Mouse (Mus musculus): ENCODE results near the gene Fam129b.

The Fam129b gene

DNA sequence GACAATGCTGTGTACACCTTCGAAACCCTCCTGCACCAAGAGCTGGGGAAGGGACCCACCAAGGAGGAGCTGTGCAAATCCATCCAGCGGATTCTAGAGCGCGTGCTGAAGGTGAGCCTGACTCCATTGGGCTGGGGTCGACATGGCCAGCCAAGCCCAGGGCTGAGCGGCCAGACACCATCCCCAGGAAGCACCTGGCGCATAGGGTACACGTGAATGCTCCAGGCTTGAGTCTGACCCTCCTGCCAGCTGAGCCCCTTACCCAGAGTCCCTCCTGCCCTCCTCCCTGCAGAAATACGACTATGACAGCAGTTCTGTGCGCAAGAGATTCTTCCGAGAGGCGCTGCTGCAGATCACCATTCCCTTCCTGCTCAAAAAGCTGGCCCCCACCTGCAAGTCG is 46.6 kb downstream of the Fam129b start:
- DNase-seq (ENCODE audit: low read depth in 2 of 2, low spot score in 2 of 2), result no peak

DNA sequence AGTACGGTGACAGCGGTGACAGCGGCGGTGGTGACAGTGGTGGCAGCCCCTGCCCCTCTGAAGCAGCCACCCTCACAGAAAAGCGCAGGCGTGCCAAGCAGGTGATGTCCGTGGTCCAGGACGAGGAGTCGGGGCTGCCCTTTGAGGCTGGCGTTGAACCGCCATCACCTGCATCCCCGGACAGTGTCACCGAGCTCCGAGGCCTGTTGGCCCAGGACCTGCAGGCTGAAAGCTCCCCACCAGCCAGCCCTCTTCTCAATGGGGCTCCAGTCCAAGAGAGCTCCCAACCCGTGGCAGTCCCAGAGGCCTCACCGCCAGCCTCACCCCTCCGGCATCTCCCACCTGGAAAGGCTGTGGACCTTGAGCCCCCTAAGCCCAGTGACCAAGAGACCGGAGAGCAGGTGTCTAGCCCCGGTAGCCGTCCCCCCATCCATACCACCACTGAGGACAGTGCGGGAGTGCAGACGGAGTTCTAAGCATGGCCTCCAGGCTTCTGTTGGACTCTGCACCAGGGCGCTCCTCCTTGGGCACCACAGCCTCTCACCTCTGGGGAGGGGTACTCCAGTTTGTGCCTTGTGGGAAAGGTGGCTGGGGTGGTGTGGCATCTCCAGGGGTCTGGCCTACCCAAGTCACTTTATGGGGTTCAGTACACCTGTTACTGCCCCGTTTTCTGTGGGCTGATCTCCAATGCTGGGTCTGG is 47.8 kb downstream of the Fam129b start:
- no peak for DNase-seq (ENCODE audit: low read depth in 2 of 2, low spot score in 2 of 2)

DNA sequence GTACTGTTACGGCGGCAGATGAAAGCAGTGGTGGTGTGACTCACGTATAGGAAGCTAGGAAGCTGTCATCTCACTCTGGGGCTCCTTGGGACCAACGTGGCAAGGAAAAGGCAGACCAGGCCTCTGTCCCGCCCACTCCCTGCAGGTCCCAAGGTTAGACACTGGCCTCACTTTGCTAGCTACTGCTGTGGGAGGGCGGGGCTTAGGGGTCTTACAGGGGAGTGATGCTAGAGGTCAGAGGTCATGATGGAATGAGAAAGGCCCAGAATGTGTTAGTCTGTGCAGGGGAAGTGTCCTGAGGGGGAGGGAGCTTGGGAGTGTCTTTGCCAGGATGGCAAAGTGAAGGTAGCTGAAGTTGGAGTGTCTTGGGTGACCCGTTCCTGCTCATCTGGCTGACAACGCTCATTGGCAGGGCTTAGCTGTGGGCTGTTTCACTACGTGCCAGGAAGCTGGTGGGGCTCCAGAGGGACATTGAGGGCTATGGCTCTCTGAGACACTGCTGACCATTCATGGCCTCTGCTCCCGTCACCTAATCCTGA is 48.5 kb downstream of the Fam129b start:
- DNase-seq (ENCODE audit: low read depth in 2 of 2, low spot score in 2 of 2), result no peak

DNA sequence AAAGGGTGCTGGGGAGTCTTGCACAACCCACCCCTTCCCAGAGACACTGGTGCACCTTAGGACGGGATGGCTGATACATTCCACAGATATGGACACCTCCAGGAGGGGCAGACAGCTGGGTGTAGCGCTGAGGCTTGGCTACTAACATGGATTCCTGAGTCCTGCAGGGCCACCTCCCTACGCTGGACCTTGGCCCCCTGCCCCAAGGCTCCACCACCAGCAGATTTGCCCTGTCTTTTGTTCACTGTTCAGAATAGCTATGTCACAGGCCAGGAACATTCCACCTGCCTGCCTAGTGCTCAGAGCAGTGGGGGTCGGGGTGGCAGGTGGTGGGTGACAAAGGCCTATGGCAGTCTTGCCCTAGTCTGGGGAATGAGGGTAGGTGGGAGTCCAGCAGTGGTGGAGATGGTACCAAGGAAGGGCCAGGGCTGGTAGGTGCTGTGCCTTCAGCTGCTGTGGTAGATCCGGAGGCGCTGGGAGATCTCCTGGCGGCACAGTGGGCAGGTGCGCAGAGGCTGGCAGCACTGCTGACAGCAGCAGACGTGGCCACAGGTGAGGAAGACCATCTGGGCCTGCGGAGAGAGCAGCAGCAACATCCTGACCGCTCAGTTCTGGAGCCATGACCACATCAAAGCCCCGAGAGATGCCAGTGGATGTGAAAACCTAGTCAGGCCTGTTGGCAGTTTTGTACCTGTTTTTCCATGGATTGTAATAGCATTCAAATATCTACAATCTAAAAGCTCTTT is 50.6 kb downstream of the Fam129b start:
- no peak for DNase-seq (ENCODE audit: low read depth in 2 of 2, low spot score in 2 of 2)

DNA sequence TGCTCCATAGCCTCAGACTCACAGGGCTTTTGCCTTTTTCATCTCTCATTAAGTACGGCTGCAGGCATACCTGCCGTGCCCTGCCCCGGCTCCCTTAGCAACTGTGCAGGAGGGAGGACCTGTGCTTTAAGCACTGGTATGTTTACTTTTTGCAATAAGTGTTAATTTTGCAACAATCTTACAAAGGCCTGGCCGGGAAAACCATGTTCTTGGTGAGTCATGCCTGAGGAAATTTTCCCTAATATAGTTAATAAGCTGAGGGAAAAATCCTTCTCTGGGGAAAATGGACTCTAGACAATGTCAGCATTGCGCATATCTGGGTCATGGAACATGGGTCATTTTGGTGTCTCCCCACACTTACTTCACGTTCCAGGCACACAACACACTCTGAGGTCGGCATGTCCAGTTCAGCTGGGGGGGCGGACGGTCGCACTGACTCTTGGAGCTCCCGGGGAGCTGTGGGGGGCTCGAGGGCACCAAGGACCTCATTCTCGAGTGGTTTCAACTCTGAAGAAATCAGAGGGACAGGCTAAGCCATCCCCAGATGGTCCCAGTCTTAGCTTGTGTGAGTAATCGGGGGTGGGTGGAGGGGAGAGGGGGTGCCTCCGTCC is 51.8 kb downstream of the Fam129b start:
- no peak for DNase-seq (ENCODE audit: low read depth in 2 of 2, low spot score in 2 of 2)

DNA sequence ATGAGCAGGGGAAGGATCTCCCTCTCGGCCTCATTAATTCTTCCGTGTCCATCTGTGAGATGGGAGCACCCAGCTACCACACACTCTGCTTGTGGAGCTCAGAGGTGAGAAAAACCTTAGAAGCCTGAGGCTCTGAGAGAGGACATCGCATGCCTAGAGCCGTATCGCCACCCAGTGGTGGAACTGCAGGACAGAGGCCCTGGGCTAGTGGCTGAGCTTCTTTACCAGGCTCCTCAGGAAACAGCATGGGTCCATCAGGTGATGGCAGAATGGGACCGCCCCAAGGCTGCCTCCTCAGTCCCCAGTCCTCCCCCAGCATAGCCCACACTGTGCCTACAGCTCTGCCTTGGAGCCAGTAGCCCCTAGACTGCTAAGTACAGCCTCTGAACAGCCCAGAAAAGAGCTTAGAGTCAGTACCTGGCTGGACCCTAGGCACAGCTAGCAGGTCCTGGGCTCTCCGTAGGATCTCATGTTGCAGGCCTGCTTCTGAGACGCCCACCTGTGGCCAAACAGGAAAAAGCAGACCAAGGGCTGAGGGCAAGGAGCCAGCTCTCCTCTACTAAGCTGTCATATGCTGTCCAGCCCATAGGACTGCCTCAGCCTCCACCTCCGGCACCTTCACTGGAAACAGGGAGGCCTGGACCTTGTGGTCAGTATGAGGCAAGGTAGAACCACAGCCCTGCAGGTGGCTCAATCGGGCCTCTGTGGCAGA is 52.5 kb downstream of the Fam129b start:
- peak; percentile 16 to 32 for DNase-seq (ENCODE audit: low read depth in 2 of 2, low spot score in 2 of 2)

DNA sequence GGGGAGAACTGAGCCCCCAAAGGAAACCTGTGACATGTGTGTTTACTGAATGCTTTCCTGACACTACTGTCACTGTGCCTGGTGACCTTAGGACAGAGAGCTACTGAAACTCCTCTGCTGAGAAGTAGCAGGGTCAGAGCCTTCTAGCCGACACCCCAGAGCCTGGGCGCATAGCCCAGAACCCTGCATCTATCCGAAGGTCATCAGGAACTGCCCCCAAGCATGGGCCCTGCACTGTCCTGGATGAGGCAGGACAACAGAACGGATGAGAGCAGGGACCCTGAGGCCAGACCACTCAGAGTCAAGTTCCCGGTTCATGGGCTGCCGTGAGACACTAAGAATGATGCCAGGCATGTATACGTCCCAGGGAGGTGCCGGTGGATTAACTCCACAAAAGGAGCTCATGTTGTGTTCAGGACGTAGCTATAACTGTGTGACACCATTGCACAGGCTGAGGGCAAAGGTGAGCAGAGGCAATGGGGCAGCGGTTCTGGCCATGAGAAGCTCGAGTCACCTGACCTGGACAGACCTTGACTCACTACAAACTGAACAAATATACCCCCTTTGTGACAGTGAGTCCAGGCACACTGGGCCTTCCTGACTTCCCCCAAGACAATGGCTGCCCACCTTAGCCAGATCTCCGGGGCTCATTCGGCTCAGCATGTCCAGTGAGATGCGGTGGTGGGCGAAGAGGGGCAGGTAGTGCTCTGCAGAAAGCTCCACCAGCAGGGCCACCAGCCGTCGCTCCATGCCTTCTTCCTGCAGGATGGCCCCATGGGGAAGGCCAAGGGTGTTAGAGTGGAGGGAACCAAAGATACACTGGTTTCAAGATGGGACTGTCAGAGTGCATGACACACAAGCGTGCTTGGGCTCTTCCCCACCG is 53.3 kb downstream of the Fam129b start:
- DNase-seq (ENCODE audit: low read depth in 2 of 2, low spot score in 2 of 2), result no peak

DNA sequence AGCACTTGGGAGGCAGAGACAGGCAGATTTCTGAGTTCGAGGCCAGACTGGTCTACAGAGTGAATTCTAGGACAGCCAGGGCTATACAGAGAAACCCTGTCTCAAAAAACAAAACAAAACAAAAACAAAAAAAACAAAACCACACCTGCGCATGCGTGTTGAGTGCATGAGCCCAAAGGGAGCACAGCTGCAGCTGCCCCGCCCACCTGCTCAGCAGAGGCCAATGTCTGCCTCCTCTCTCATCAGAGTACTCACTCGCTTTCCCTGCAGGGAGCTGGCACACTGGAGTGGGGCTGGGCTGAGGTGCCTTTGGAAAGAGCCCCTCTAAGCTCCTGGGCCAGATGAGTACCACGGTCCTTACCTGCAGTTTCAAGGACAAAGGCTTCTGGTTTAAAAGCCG is 55.8 kb downstream of the Fam129b start:
- no peak for DNase-seq (ENCODE audit: low read depth in 2 of 2, low spot score in 2 of 2)

DNA sequence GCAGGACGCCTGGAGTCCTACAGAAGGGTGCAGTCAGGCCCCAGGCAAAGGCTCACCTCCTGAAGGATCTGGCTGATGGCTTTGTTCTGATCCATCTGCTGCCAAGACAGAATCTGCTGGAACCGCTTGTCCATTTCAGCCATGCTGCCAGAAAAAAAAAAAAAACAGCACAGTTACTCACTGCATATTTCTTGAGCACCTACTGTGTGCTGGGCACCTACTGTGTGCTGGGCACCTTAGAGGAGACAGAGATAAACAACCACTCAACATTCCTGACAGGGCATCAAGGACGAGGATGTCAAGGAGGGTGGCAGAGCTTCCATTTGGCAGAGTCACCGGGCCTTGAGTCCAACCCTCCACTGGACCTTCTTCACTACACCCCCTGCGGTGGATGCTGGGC is 62.8 kb downstream of the Fam129b start:
- no peak for DNase-seq (ENCODE audit: low read depth in 2 of 2, low spot score in 2 of 2)

DNA sequence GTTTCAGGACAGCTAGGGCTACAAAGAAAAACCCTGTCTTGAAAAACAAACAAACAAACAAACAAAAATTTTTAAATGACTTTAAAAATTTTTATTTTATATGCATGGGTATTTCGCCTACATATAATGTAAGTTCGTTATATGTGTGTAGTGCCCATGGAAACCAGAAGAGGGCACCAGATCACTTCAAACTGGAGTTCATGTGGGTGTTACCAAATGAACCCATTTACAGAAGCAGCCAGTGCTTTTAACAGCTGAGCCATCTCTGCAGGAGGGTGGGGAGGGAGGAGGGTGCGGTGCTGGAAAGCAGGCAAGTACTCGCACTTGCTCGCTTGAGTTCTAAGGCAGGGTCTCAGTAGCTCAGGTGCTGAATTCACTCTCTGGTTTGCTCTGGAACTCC is 63.5 kb downstream of the Fam129b start:
- DNase-seq (ENCODE audit: low read depth in 2 of 2, low spot score in 2 of 2), result peak; percentile 43 to 65

DNA sequence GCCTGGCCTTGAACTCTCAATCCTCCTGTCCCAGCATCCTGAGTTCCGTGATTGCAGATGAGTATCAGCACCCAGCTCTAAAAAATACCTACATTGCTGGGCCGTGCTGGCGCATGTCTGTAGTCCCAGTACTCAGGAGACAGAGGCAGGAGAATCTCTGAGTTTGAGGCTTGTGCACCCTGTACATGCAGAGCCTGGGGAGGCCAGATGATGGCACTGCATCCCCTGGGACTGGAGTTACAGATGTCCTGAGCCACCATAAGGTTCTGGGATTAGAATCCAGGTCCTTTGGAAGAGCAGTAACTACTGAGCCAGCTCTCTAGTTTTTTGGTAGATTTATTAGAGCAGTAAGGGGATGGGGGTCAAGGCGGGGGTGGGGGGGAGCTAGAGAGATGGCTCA is 64.6 kb downstream of the Fam129b start:
- DNase-seq (ENCODE audit: low read depth in 2 of 2, low spot score in 2 of 2), result no peak

DNA sequence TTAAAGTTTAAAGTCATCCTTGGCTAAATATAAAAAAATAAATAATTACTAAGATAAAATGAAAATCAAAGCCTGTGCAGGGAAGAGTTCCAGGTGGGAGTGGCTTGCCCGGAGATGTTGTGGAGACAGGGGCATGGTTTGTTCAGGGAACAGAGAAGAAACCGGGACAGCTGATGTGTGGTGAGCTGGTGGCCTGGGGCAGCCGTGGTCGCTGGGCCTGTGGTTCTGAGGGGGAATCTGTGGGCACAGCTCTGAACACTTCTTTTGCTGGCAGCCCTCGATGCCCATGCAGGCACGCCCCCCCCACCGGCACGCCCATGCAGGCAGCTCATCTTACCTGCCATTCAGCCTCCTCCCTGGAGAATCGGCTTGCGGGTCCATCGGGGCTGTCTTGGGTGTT is 71.5 kb downstream of the Fam129b start:
- DNase-seq (ENCODE audit: low read depth in 2 of 2, low spot score in 2 of 2), result no peak

DNA sequence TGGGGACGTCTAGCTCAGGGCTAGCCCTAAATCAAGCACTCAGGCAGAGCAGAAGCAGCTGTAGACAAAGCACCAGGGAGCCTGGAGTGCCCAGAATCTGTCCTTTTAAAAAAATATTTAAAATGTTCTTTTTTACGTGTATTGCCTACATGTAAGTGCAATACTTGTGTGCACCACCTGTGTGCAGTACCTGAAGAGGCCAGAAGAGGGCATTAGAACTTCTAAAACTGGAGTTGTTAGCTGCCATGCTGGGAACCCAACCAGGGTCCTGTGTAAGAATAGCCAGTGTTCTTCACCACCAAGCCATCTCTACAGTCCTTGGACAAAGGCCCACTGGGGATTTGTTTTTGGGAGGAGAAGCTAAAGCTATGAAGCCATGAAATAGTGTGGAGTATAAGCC is 78.7 kb downstream of the Fam129b start:
- DNase-seq (ENCODE audit: low read depth in 2 of 2, low spot score in 2 of 2), result no peak

DNA sequence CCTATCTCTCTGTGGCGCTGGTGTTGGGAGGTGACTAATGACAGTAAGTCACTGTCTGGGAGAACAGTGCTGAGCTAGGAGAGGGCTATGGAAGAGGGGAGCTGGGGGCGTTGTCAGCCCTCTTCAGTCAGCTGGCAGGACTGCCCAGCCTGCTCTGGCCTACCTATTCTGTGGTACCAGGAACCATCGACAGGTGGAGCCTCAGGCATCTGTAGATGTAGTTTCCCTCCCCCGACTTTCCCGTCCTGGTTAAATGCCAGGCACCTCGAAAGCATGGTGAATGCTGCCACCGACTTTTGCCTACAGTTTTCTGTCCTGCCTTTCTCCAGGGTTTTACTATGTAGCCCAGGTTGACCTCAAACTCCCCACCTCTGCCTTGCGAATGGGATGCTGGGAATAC is 81.4 kb downstream of the Fam129b start:
- DNase-seq (ENCODE audit: low read depth in 2 of 2, low spot score in 2 of 2), result no peak

DNA sequence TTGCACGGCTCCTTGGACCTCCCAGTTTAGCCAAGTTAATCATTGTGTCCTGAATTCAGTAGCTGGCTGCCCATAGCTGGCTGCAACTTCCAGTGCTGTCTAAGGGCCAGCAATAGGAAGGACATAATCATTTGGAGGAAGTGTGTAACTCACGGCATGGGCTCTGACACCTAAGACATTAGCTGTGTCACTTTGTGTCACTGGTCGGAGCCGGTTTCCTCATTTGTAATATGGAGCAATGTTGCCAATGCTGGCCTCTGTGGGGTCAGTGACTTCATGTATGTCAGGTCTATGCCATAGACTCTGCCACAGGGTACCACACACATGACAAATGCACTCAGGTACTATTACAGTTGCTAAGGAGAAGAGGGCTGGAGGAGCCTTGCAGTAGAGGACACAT is 84.4 kb downstream of the Fam129b start:
- DNase-seq (ENCODE audit: low read depth in 2 of 2, low spot score in 2 of 2), result no peak

DNA sequence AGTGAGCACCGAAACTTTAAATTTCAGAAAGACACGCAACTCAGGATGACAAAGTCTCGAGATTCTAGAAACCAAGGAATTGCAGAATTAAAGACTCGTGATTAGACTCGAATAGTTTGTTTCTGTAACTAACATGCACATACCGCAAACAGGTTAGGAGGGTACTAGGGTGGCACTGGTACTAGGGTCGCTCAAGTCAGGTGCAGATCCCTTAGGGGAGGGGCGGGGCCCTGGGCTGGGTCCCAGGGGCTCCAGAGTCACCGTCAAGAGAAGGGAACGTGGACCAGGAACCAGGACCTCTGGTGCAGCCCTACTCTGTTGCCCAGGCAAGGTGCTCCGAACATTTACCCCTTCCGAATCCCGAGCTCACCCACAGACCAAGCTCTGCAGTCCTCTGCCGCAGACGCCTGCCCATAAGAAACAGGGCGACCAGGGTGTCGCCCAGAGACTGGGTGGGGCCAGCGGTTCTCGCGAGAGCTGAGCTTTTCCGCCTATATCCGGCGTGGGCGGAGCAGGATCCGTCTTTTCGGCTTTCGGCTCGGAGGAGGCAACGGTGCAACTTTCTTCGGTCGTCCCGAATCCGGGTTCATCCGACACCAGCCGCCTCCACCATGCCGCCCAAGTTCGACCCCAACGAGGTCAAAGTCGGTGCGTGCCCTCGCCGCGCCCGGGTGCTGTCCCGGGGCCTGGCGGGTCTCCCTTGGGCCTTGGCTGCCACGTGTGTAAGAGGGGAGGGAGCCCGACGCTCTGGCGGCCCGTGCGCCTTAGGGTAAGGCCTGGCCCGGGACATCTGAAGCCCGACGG is 85.5 kb downstream of the Fam129b start, which contains the start of the genes Rpl12 and Lrsam1:
Gene Rpl12 (plus strand): TSS at position 368 of the 804 bp plus-strand sequence.
Gene Lrsam1 (minus strand): TSS at position 423 of the 804 bp plus-strand sequence.
- DNase-seq (ENCODE audit: low read depth in 2 of 2, low spot score in 2 of 2), result peak; percentile 93 to 96

DNA sequence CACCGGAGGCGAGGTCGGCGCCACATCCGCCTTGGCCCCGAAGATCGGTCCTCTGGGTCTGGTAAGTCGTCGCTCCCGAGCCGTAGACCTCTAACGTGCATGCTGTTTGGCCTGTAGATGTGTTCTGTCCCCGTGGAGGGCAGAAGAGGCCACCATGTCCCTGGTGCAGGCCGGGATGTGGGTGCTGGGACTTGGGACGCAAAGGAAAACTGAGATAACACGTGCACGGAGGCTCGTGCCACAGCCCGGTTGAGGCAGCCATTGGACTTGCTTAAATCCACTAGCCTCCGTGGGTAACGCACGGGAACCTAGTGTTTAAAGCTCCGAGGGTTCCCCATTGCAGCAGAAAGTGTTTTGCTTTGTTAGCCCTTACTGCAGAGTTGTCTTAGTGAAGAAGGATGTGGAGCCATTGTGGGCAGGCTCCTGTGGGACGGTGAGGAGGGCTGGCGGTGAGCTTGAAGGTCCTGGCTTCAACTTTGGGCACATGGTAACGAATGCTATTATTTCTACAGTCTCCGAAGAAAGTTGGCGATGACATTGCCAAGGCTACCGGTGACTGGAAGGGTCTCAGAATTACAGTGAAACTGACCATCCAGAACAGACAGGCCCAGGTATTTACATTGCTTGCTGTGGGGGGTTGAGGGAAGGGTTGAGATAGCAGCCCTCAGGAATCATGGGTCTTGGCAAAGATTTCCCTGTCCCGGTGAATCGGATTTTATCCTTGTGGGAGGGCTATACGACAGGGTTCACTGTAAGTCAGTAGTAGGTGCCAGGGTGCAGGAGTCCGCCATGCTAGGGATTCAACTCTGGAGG is 86.4 kb downstream of the Fam129b start:
- no peak for DNase-seq (ENCODE audit: low read depth in 2 of 2, low spot score in 2 of 2)

DNA sequence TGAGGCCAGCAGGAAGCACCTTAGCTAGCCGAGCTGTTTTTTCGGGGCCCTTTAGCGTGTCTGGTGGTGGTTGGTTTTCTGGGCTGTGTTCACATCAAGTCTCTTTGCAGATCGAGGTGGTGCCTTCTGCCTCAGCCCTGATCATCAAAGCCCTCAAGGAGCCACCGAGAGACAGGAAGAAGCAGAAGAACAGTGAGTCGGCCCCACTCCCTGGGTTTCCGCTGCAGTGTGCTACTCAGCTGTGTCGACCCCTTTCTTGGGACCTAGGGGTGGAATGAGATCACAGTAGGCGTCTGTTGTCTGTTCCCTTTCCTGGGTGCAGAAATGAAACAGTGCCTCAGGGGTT is 86.9 kb downstream of the Fam129b start:
- DNase-seq (ENCODE audit: low read depth in 2 of 2, low spot score in 2 of 2), result peak; percentile 60 to 63

DNA sequence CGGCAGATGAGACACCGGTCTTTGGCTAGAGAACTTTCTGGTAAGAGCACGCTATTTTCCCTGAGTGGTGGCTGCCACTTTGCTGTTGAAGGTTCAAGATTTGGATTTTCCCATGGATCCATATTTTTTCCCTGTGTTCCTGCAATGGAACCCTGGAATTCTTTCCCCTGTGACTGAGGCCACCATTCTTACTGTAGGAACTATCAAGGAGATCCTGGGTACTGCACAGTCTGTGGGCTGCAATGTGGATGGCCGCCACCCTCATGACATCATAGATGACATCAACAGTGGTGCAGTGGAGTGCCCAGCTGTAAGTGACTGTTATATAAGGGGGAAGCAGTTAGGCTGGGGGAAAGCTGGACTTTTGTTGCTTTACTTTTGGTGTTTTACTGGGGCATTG is 87.6 kb downstream of the Fam129b start:
- DNase-seq (ENCODE audit: low read depth in 2 of 2, low spot score in 2 of 2), result no peak
